Mouse (Mus musculus): ENCODE results near the gene Ip6k2.

Gene Ip6k2

GRCm38 (mm10) chr9:108824144-108824685 lies 40.6 kb downstream of the Ip6k2 start:
- no peak for DNase-seq

- DNase-seq: no peak
Observed at GRCm38 (mm10) chr9:108824755-108825413, 41.3 kb downstream of the Ip6k2 start.

GRCm38 (mm10) chr9:108825820-108826699 lies 42.5 kb downstream of the Ip6k2 start, which contains the start of gene Celsr3:
Gene Celsr3, plus strand, starts transcription at chr9:108826320.
- no peak for DNase-seq

GRCm38 (mm10) chr9:108826700-108827340 lies 43.2 kb downstream of the Ip6k2 start:
- DNase-seq: peak; percentile 82

- DNase-seq: no peak
Observed at GRCm38 (mm10) chr9:108827454-108827853, 43.9 kb downstream of the Ip6k2 start.

- DNase-seq: no peak
Observed at GRCm38 (mm10) chr9:108827906-108828305, 44.3 kb downstream of the Ip6k2 start.

- no peak for DNase-seq
Observed at GRCm38 (mm10) chr9:108831637-108832036, 48.0 kb downstream of the Ip6k2 start.

GRCm38 (mm10) chr9:108832390-108833108 lies 49.0 kb downstream of the Ip6k2 start:
- peak; percentile 69 for DNase-seq

- no peak for DNase-seq
Observed at GRCm38 (mm10) chr9:108842989-108843388, 59.4 kb downstream of the Ip6k2 start.

- DNase-seq: no peak
Observed at GRCm38 (mm10) chr9:108845390-108845789, 61.8 kb downstream of the Ip6k2 start.

- no peak for DNase-seq
Observed at GRCm38 (mm10) chr9:108847374-108847773, 63.8 kb downstream of the Ip6k2 start.

GRCm38 (mm10) chr9:108848419-108848818 lies 64.8 kb downstream of the Ip6k2 start:
- DNase-seq: no peak

GRCm38 (mm10) chr9:108852976-108853375 lies 69.4 kb downstream of the Ip6k2 start, which contains the start of gene Slc26a6:
Gene Slc26a6, plus strand, starts transcription at chr9:108853283.
- DNase-seq: no peak

GRCm38 (mm10) chr9:108853635-108854240 lies 70.1 kb downstream of the Ip6k2 start:
- DNase-seq: peak; percentile 89

- peak; percentile 85 for DNase-seq
Observed at GRCm38 (mm10) chr9:108854241-108854696, 70.7 kb downstream of the Ip6k2 start.

- DNase-seq: no peak
Observed at GRCm38 (mm10) chr9:108855335-108855734, 71.7 kb downstream of the Ip6k2 start.

Measured in thymus, postnatal 25 days (tissue).